Mouse (Mus musculus): ENCODE results near the gene Rps19.

- peak; percentile 75 for TF ChIP-seq CTCF (IDR thresholded peaks at IDR 0.05; ENCODE audit: borderline replicate concordance, extremely low read depth, insufficient read depth, insufficient read length)
- no peak for TF ChIP-seq POLR2A (IDR thresholded peaks at IDR 0.05; ENCODE audit: borderline replicate concordance, extremely low read depth, insufficient read depth, insufficient read length, poor library complexity, severe bottlenecking)
Measured at GRCm38 (mm10) chr7:24904936-24905335, 20.8 kb downstream of the Rps19 start.

Data from brain, embryonic 14.5 days (tissue).